Mouse (Mus musculus) brain, embryonic 14.5 days (tissue): ENCODE data around the gene Slc4a8. TPM values are rescaled to one million over a fixed set of nuclear protein-coding genes. Genes with fewer than 3 reads are reported as not detected.
"Not testable (repeated sequence)": the region's sequence is repeated elsewhere in the genome, so short reads cannot be mapped to it uniquely, and the experiment has no call there.

Experiments
- DNase-seq: peaks from one replicate; pipeline ENCODE4 v3.0.0-alpha.2; 2011; ENCODE audit warnings: low read depth
- CTCF ChIP-seq: fragments of 200-500 bp; IDR thresholded peaks from 2 replicates; pipeline ENCODE4 v1.5.1; 2012; ENCODE audit warnings: inconsistent platforms, mild to moderate bottlenecking, moderate library complexity, borderline replicate concordance; ENCODE audit not compliant: insufficient read depth, insufficient read length; ENCODE audit errors: extremely low read depth
- POLR2A ChIP-seq: fragments of 200-500 bp; IDR thresholded peaks from 2 replicates; pipeline ENCODE4 v1.6.1; 2012; ENCODE audit warnings: mild to moderate bottlenecking, inconsistent platforms, borderline replicate concordance; ENCODE audit not compliant: poor library complexity, insufficient read depth, insufficient read length, severe bottlenecking; ENCODE audit errors: extremely low read depth
- polyA plus RNA-seq: library from polyadenylated mRNA; depleted of rRNA; stranded (reverse); fragments of >200 nt; gene quantifications from 2 replicates; pipeline ENCODE4 v1.2.3, GENCODE M21; 2012

Slc4a8 gene
- polyA plus RNA-seq, 1 experiment, result 31.3 TPM

- TF ChIP-seq CTCF (no peak), POLR2A (no peak)
- no peak for DNase-seq
Measured at GRCm38 (mm10) chr15:100821824-100822223, 60.3 kb downstream of the Slc4a8 start.

GRCm38 (mm10) chr15:100822370-100822769 lies 60.8 kb downstream of the Slc4a8 start:
- DNase-seq, result not testable (repeated sequence)

- peak; percentile 34 for DNase-seq
- no peak for TF ChIP-seq POLR2A
- no peak for TF ChIP-seq CTCF
Measured at GRCm38 (mm10) chr15:100825249-100825856, 63.8 kb downstream of the Slc4a8 start.

GRCm38 (mm10) chr15:100826076-100826475 lies 64.5 kb downstream of the Slc4a8 start:
- DNase-seq, result peak; percentile 40

GRCm38 (mm10) chr15:100829775-100830174 lies 68.2 kb downstream of the Slc4a8 start:
- no peak for TF ChIP-seq CTCF
- peak; percentile 26 for DNase-seq

More at GRCm38 (mm10) chr15:100826076-100826475, 64.5 kb downstream of the Slc4a8 start:
- TF ChIP-seq POLR2A (no peak), CTCF (no peak)

GRCm38 (mm10) chr15:100830682-100831081 lies 69.1 kb downstream of the Slc4a8 start:
- DNase-seq, result no peak
- TF ChIP-seq POLR2A (no peak), CTCF (peak; percentile 49; the same call in 1 of the 2 replicates)

DNA sequence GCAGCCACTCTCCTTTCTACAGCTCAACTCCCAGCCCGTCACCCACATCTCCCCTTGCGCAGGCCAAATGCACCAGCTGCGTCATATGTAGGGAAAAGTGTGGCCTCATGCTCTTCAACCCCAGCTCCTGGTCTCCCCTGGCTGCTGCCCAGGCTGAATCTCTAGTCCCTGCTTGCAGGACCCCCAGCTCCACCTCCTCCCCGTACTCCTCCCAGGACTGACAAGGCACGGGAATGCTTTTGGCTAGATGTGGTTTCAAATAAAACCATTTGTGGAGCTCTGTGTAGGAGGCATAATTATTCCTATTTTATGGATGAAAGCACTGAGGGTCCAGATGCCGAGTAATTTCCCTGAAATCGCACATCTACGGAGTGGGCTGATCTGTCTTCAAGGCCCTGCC lies 70.6 kb downstream of the Slc4a8 start:
- no peak for DNase-seq
- TF ChIP-seq POLR2A (no peak), CTCF (no peak)

DNA sequence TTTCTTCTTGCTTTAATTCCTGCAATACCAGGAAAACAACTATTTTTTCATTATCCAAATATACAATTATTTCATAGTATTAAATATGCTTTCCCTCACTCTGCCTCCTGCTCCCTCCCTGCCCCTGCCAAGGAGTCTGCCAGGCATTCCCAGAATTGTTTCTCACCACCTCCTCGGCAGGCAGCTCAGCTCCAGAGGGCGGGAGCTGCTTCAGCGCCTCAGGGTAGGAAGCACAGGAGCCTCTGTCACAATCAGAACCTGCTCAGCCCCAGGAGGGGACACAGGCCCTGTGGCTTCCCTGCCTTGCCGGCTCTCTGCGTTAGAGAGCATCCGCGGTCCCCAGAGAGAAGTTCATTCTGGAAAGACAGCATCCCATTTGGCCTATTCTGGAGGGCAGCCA lies 71.2 kb downstream of the Slc4a8 start:
- TF ChIP-seq POLR2A (no peak), CTCF (no peak)
- DNase-seq, result no peak

- TF ChIP-seq POLR2A (no peak), CTCF (no peak)
Measured at GRCm38 (mm10) chr15:100836729-100837128, 75.2 kb downstream of the Slc4a8 start.

DNA sequence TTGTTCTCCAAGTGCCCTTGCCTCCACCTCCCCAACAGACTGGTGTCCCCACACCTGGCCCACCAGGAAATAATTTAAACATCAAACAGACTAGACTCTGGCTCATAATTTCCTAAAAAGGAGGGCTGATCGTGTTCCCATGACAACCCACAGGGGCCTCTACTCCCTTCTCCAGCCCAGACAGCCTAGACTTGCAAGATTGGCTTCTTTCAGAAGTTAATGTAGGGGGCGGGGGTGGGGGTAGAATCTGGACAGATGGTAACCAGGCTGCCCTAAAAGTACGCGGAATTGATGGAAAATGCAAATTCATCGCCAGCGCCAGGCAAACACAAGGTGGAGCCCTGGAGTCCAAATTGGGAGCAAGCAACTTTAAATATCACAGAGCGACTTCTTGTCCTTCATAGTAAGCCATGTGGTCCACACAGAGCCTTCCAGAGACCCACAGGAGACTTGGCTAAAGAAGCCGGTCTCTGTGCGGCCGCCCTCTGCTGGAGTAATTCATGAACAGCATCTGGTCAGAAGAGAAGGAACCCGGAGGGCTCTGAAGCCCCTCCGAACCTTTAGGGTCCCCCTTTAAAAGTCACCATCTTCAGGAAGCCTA lies 77.2 kb downstream of the Slc4a8 start:
- DNase-seq, result peak; percentile 81
- TF ChIP-seq CTCF (peak; percentile 55), POLR2A (no peak)

More at GRCm38 (mm10) chr15:100836729-100837128, 75.2 kb downstream of the Slc4a8 start:
- DNase-seq, result no peak

GRCm38 (mm10) chr15:100844336-100844735 lies 82.8 kb downstream of the Slc4a8 start:
- TF ChIP-seq POLR2A, result no peak
- no peak for TF ChIP-seq CTCF

More at GRCm38 (mm10) chr15:100844336-100844735, 82.8 kb downstream of the Slc4a8 start:
- no peak for DNase-seq
